Mouse (Mus musculus): ENCODE measurements at regions not wholly inside any gene's neighbourhood (a gene's known extent, or its start where the extent isn't known, plus 50 kb on each side); places are given as distances from the start of the nearest gene placed in this dataset.

DNA sequence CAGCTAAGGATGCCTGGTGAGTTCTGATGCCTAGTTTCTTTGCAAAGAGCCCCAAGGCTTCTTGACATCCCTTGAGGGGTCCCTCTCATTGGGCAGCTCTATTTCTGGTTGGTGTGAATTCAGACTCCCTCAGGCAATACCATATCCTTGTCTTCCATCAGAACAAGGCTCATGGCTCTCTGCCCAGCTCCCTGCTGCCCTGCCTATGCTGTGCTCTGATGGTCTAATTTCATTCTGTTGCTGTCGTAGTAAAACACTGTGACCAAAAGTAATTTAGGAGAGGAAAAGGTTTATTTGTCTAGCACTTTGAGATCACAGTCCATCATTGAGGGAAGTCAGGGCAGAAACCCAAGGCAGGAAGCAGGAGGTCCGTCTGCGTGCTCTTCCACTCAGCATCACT is 75.1 kb downstream of the Pdgfa start:
- H3K9ac ChIP-seq (ENCODE audit: low read length), result no peak overlapping the region
- H3K4me1 ChIP-seq (ENCODE audit: control insufficient read depth, insufficient read depth, low read length), result no peaks in the 10 kb centered on the region
- DNase-seq (ENCODE audit: low spot score) (no peak), ATAC-seq (ENCODE audit: insufficient number of reproducible peaks, low FRiP score, low TSS enrichment, low read depth) (no peak)
- no peaks in the 10 kb centered on the region for H3K36me3 ChIP-seq (ENCODE audit: control insufficient read depth, insufficient read depth, low read length)
- H3K4me2 ChIP-seq (ENCODE audit: low read depth, severe bottlenecking), result no peak overlapping the region
- no peak overlapping the region for H3K4me3 ChIP-seq (ENCODE audit: low read depth, low read length)
- 73% methylated on average over 3 of the region's 3 CpGs for WGBS
- H3K27me3 ChIP-seq (ENCODE audit: control insufficient read depth, insufficient read depth, low read length), result no peaks in the 10 kb centered on the region
- no peaks in the 10 kb centered on the region for H3K9me3 ChIP-seq (ENCODE audit: control insufficient read depth, low read length)
- no peak overlapping the region for H3K27ac ChIP-seq (replicated peaks; ENCODE audit: low read depth, low read length)
